Mouse (Mus musculus) testis, adult 2 months (tissue): ENCODE measurements at regions not wholly inside any gene's neighbourhood (a gene's known extent, or its start where the extent isn't known, plus 50 kb on each side); places are given as distances from the start of the nearest gene placed in this dataset.

Source experiments
- CTCF ChIP-seq: fragments of 200-500 bp; IDR thresholded peaks from 2 replicates; pipeline ENCODE4 v1.5.1; 2012; ENCODE audit warnings: low read depth, mild to moderate bottlenecking, inconsistent platforms, low read length, moderate library complexity; ENCODE audit not compliant: control insufficient read depth, insufficient read depth, insufficient replicate concordance
- POLR2A ChIP-seq: fragments of 200-500 bp; IDR thresholded peaks from 2 replicates; pipeline ENCODE4 v1.6.1; 2012; ENCODE audit warnings: low read depth, mild to moderate bottlenecking, inconsistent platforms, low read length, moderate library complexity; ENCODE audit not compliant: control insufficient read depth

- no peak for TF ChIP-seq POLR2A
- TF ChIP-seq CTCF = no peak
These were observed 128.8 kb upstream of the Usp9x start for GRCm38 (mm10) chrX:12942451-12942850.
